Mouse (Mus musculus) heart, postnatal 0 days (tissue): ENCODE measurements at regions not wholly inside any gene's neighbourhood (a gene's known extent, or its start where the extent isn't known, plus 50 kb on each side); places are given as distances from the start of the nearest gene placed in this dataset.

Source experiments
- CTCF ChIP-seq: IDR thresholded peaks from 2 replicates; pipeline ENCODE4 v1.5.1; 2016; ENCODE audit warnings: antibody characterized with exemption, control low read depth, low read depth
- EP300 ChIP-seq: IDR thresholded peaks from 2 replicates; pipeline ENCODE4 v1.6.1; 2016; ENCODE audit warnings: antibody characterized with exemption, low read depth

DNA sequence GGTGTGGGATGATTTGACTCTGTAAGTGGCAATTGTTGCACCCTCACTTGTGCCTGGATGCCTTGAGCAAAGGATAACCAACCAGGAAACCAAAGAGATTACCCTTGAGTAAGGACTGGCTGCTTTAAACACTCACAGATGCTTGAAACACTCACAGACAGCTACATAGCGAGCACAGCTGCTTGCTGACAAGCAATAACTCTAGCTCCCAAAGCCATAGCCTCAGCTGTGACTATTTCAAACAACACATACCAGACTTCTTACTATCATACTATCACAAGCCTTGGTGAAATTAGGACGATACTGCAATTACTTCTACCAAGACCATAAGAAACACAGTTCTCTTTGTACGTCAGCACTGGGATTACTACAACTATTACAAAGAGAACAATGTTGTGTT is 163.9 kb upstream of the Arrdc3 start:
- TF ChIP-seq CTCF (no peak), EP300 (no peak)
